In the genomic region with DNA sequence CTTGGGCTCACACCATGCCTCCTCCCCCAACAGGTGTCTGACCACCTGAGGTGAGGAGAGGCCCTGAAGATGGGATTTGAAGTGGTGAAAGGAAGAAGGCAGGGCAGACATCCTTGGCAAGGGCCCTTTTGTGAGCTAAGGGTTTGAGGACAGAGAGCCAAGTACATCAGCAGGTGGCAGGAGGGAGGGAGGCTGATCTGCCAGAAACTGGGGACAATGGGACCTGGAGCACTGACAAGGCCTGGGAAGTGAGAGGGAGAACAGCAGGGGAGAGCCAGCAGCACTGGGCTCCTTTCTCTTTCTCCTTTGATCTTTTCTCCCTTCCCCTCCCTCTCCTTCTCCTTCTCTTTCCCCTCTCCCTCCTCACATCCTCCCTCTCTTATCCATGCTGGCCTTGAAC, we compare ENCODE assay signal across 20 mouse cellular contexts. TPM values are rescaled to one million over a fixed set of nuclear protein-coding genes. Genes with fewer than 3 reads are reported as not detected.
A peak's percentile ranks its signal among the peaks of the same experiment; 100 is the strongest.
DNase-seq lines count a peak whose midpoint lies in the region; ATAC-seq lines count a peak whose summit lies in the region.
"Had no signal": no experiment of that assay in that cellular context is flagged by ENCODE, and none has a peak within 500 bp of the region (broad histone marks: within the 10 kb centered on the region; RNA-seq: fewer than 3 reads in every experiment).

No protein-coding gene starts in this region.

- H3K4me1 ChIP-seq in forebrain, embryonic 15.5 days = no peaks in the 10 kb centered on the region
- no peaks in the 10 kb centered on the region; the same call in 1 of the 2 replicates for H3K4me1 ChIP-seq in forebrain, embryonic 11.5 days (replicated peaks; ENCODE audit: control insufficient read depth, insufficient read depth, low read length)
- H3K4me1 ChIP-seq: embryonic facial prominence, embryonic 10.5 days; hindbrain, embryonic 13.5 days; intestine, embryonic 15.5 days; limb, embryonic 12.5 days; liver, embryonic 13.5 days; lung, embryonic 15.5 days; midbrain, embryonic 15.5 days had no signal

- no peaks in the 10 kb centered on the region for H3K27me3 ChIP-seq in forebrain, embryonic 15.5 days
- no peaks in the 10 kb centered on the region for H3K27me3 ChIP-seq in forebrain, embryonic 11.5 days (ENCODE audit: control insufficient read depth, insufficient read depth, low read length)
- H3K27me3 ChIP-seq: hindbrain, embryonic 13.5 days; intestine, embryonic 15.5 days; limb, embryonic 12.5 days; liver, embryonic 13.5 days; lung, embryonic 15.5 days; midbrain, embryonic 15.5 days; Patski had no signal

- H3K9ac ChIP-seq in forebrain, embryonic 15.5 days (replicated peaks) = no peak overlapping the region
- no peak overlapping the region for H3K9ac ChIP-seq in forebrain, embryonic 11.5 days (ENCODE audit: low read length)
- H3K9ac ChIP-seq: hindbrain, embryonic 13.5 days; intestine, embryonic 15.5 days; limb, embryonic 12.5 days; liver, embryonic 13.5 days; lung, embryonic 15.5 days; midbrain, embryonic 15.5 days had no signal

- H3K36me3 ChIP-seq in forebrain, embryonic 15.5 days = no peaks in the 10 kb centered on the region
- H3K36me3 ChIP-seq in forebrain, embryonic 11.5 days (ENCODE audit: control insufficient read depth, insufficient read depth, low read length) = no peaks in the 10 kb centered on the region
- H3K36me3 ChIP-seq: embryonic facial prominence, embryonic 10.5 days; hindbrain, embryonic 13.5 days; intestine, embryonic 15.5 days; limb, embryonic 12.5 days; liver, embryonic 13.5 days; lung, embryonic 15.5 days; midbrain, embryonic 15.5 days had no signal

- no peak overlapping the region for H3K27ac ChIP-seq in forebrain, embryonic 15.5 days (replicated peaks)
- H3K27ac ChIP-seq in forebrain, embryonic 11.5 days (ENCODE audit: low read depth, low read length) = no peak overlapping the region
- H3K27ac ChIP-seq: embryonic facial prominence, embryonic 10.5 days; hindbrain, embryonic 13.5 days; intestine, embryonic 15.5 days; left cerebral cortex, adult 2 months; limb, embryonic 12.5 days; liver, embryonic 13.5 days; lung, embryonic 15.5 days; midbrain, embryonic 15.5 days; stomach, postnatal 0 days had no signal

- ATAC-seq in forebrain, embryonic 15.5 days (replicated peaks) = 0 out of 2 replicates have a peak, but pooled peaks have one; percentile 26
- no peak for ATAC-seq in forebrain, embryonic 11.5 days (replicated peaks; ENCODE audit: low FRiP score)
- ATAC-seq: intestine, embryonic 15.5 days; midbrain, embryonic 15.5 days; Patski had no signal

- no peak for DNase-seq in forebrain, embryonic 11.5 days (ENCODE audit: low spot score)
- peak; percentile 28 to 41 for DNase-seq in right cerebral cortex, postnatal 10 days (ENCODE audit: low spot score in 2 of 2)
- DNase-seq in right cerebral cortex, postnatal 14 days = no peak
- DNase-seq in cerebellum, adult 9-10 months = peak; percentile 82
- no peak for DNase-seq in urinary bladder, postnatal 25 days (ENCODE audit: low spot score)
- no peak for DNase-seq in spleen, adult 18-20 months
- DNase-seq: gastrocnemius, postnatal 14 days; heart, postnatal 10 days; liver, embryonic 13.5 days; right cerebral cortex, adult 18-20 months had no signal

- H3K4me3 ChIP-seq in forebrain, embryonic 15.5 days = no peak overlapping the region
- no peak overlapping the region for H3K4me3 ChIP-seq in forebrain, embryonic 11.5 days (ENCODE audit: low read depth, low read length)
- H3K4me3 ChIP-seq: embryonic facial prominence, embryonic 10.5 days; hindbrain, embryonic 13.5 days; intestine, embryonic 15.5 days; left cerebral cortex, adult 2 months; limb, embryonic 12.5 days; liver, embryonic 13.5 days; lung, embryonic 15.5 days; midbrain, embryonic 15.5 days had no signal

- H3K4me2 ChIP-seq in forebrain, embryonic 15.5 days (replicated peaks) = no peak overlapping the region
- no peak overlapping the region for H3K4me2 ChIP-seq in forebrain, embryonic 11.5 days (ENCODE audit: low read depth, low read length, severe bottlenecking)
- H3K4me2 ChIP-seq: hindbrain, embryonic 13.5 days; intestine, embryonic 15.5 days; limb, embryonic 12.5 days; liver, embryonic 13.5 days; lung, embryonic 15.5 days; midbrain, embryonic 15.5 days had no signal

- H3K9me3 ChIP-seq in forebrain, embryonic 15.5 days = no peaks in the 10 kb centered on the region
- H3K9me3 ChIP-seq in forebrain, embryonic 11.5 days (ENCODE audit: control insufficient read depth, low read length) = no peaks in the 10 kb centered on the region
- H3K9me3 ChIP-seq: embryonic facial prominence, embryonic 10.5 days; hindbrain, embryonic 13.5 days; intestine, embryonic 15.5 days; limb, embryonic 12.5 days; liver, embryonic 13.5 days; lung, embryonic 15.5 days; midbrain, embryonic 15.5 days had no signal

RNA-seq across cellular contexts. Expression of gene Plb1, which starts 55.5 kb away (rescaled TPM):
- polyA plus RNA-seq in forebrain, embryonic 15.5 days (2015; fragmentation: Nextera tagmentation; extraction: Ambion mirVana) = 0.06 TPM in 1 of 2 replicates, not detected in the other
- polyA plus RNA-seq in forebrain, embryonic 11.5 days (2014; fragmentation: Nextera tagmentation; extraction: Ambion mirVana) = 0.24 and 0.40 TPM in 2 replicates
- polyA plus RNA-seq: liver, embryonic 13.5 days had no signal

Comparison
In these comparisons a context has a peak if more than half of its experiments do, and no peak if none do; other contexts are left out.
1. DNase-seq: peak in right cerebral cortex, postnatal 10 days (2 of 2) and cerebellum, adult 9-10 months (single experiment); none in forebrain, embryonic 11.5 days (single experiment), right cerebral cortex, postnatal 14 days (single experiment), urinary bladder, postnatal 25 days (single experiment) and spleen, adult 18-20 months (0 of 2).